Mouse (Mus musculus): ENCODE results near the gene Ube2h. TPM values are rescaled to one million over a fixed set of nuclear protein-coding genes. Genes with fewer than 3 reads are reported as not detected.

Ube2h gene
- polyA plus RNA-seq, 1 experiment from 2014 or later = 69.3 TPM

DNA sequence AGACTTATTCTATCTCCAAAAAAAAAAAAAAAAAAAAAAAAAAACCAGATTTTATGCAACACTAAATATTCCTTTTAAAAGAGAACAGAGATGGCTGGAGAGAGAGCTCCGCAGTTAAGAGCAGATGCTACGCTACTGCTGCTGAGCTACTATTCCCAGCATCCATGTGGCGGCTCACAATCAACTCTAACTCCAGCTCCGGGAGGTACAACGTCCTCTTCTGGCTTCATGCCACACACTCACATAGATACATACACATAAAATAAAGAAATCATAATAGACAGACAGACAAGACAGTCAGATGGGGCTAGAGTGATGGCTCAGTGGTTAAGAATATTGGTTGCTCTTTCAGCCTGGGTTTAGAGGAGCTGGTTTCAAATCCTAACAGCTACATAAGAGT is 58.9 kb downstream of the Ube2h start:
- 87% methylated on average over 5 of the region's 5 CpGs for WGBS
- ATAC-seq (ENCODE audit: insufficient number of reproducible peaks, low FRiP score) = no peak
- H3K4me2 ChIP-seq = no peak overlapping the region
- H3K27me3 ChIP-seq (replicated peaks) = no peaks in the 10 kb centered on the region
- no peak overlapping the region for H3K4me3 ChIP-seq
- peaks cover 19% of the 10 kb centered on the region for H3K36me3 ChIP-seq
- H3K27ac ChIP-seq (ENCODE audit: poor library complexity, severe bottlenecking) = no peak overlapping the region
- H3K4me1 ChIP-seq (replicated peaks) = peaks cover 21% of the 10 kb centered on the region
- H3K9ac ChIP-seq = no peak overlapping the region
- H3K9me3 ChIP-seq (replicated peaks) = no peaks in the 10 kb centered on the region

DNA sequence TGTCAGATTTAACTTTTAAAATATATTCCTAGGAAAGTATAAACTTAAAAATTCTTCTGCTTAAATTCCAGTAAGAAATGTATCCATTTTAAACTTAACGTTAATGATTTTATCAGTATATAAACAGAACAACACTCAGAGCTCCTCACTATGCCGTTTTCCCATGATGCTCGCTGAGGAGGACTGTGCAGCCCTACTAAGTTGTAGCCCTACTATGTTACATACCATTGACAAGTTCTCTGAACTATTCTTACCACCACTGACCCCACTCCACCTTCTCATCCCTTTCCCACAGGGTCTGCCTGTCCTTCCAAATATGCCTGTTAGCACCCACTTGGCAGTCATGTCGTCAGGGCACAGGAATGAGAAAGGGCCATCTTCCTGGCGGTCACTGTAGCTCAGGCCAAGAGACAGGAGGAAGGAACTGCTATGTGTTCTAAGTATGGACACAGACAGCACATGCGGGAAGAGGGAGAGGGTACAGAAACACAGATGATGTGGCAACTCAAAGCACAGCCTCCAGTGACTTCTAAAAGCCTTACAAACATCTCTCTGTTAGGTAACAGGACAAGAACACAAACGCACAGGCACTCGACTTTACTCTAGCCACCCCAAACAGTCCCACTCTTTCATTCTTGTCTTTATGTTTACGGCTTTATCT is 60.9 kb downstream of the Ube2h start:
- no peak overlapping the region for H3K9ac ChIP-seq
- peaks cover 33% of the 10 kb centered on the region for H3K36me3 ChIP-seq
- H3K9me3 ChIP-seq (replicated peaks) = no peaks in the 10 kb centered on the region
- H3K4me1 ChIP-seq (replicated peaks) = peaks cover 21% of the 10 kb centered on the region
- no peaks in the 10 kb centered on the region for H3K27me3 ChIP-seq (replicated peaks)
- H3K4me3 ChIP-seq = no peak overlapping the region
- WGBS = 76% methylated on average over 9 of the region's 9 CpGs
- H3K27ac ChIP-seq (ENCODE audit: poor library complexity, severe bottlenecking) = peak overlapping the region; percentile 57; the same call in 1 of the 2 replicates
- no peak overlapping the region for H3K4me2 ChIP-seq
- no peak for ATAC-seq (ENCODE audit: insufficient number of reproducible peaks, low FRiP score)

DNA sequence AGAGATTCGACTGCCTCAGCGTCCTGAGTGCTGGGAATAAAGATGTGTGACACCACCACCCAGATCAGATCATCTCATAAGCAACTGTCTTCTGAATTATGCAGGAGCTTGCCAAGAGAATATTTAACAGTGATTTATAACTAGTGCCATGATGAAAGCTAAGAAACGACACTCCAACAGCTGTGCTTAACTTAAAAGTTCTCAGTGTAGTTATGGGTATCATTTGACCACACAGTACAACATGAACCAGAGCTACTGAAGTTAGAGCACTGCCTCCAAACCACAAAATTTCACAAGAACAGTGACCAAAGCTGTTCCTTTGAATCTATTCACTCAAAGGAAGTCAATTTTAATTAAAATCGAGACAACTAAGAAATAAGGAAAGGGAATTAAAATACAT is 61.4 kb downstream of the Ube2h start:
- Histone ChIP-seq H3K27ac (ENCODE audit: poor library complexity, severe bottlenecking) (no peak overlapping the region), H3K4me1 (replicated peaks) (peaks cover 21% of the 10 kb centered on the region), H3K4me3 (no peak overlapping the region), H3K27me3 (replicated peaks) (no peaks in the 10 kb centered on the region), H3K9ac (no peak overlapping the region), H3K36me3 (peaks cover 31% of the 10 kb centered on the region), H3K4me2 (no peak overlapping the region), H3K9me3 (replicated peaks) (no peaks in the 10 kb centered on the region)
- 88% methylated on average over 4 of the region's 4 CpGs for WGBS
- no peak for ATAC-seq (ENCODE audit: insufficient number of reproducible peaks, low FRiP score)

DNA sequence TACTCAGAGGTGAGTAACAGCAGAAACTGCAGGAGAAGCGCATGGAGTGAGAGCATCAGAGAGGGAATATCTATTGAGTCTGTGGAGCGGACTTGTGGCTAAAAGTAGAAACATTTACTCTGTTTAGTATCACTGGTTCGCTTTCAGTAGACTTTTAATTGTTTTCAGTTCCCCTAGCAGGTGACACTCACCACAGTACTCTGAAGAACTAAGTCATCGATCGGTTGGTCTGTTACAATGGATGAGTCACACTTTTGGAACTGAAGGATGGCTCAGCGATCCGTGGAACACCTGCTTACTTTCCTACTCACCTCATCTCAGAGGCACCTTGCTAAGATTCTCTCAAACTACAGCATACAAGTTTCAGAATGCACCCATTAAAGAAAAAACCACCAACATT is 64.2 kb downstream of the Ube2h start:
- no peaks in the 10 kb centered on the region for H3K9me3 ChIP-seq (replicated peaks)
- H3K27me3 ChIP-seq (replicated peaks) = no peaks in the 10 kb centered on the region
- no peak overlapping the region for H3K4me3 ChIP-seq
- H3K9ac ChIP-seq = no peak overlapping the region
- no peak for ATAC-seq (ENCODE audit: insufficient number of reproducible peaks, low FRiP score)
- WGBS = 80% methylated on average over 7 of the region's 7 CpGs
- H3K36me3 ChIP-seq = peaks cover 39% of the 10 kb centered on the region
- no peak overlapping the region for H3K4me2 ChIP-seq
- peaks cover 17% of the 10 kb centered on the region for H3K4me1 ChIP-seq (replicated peaks)
- H3K27ac ChIP-seq (ENCODE audit: poor library complexity, severe bottlenecking) = no peak overlapping the region

DNA sequence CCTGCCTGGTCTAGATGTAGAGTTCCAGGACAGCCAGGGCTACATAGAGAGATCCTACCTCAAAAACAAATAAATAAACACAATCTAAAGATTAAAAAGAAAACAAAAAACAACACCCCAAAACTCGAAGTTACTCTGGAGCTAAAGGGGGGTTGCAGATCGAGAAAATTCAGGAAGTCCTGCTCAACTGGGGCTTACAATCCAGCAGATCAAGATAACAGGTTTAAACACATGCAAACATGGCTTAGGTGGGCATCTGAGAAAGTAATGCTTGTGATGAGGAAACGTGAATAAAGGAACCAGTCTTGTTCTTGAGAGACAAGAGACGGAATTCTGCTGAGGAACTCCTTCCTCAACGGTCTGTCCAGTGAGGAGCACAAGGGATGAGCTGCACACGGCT is 65.1 kb downstream of the Ube2h start:
- Histone ChIP-seq H3K9me3 (replicated peaks) (no peaks in the 10 kb centered on the region), H3K36me3 (peaks cover 37% of the 10 kb centered on the region), H3K27ac (ENCODE audit: poor library complexity, severe bottlenecking) (no peak overlapping the region), H3K4me1 (replicated peaks) (peaks cover 17% of the 10 kb centered on the region), H3K27me3 (replicated peaks) (no peaks in the 10 kb centered on the region), H3K4me3 (no peak overlapping the region), H3K4me2 (no peak overlapping the region), H3K9ac (no peak overlapping the region)
- ATAC-seq (ENCODE audit: insufficient number of reproducible peaks, low FRiP score) = no peak
- WGBS = 77% methylated on average over 6 of the region's 6 CpGs

DNA sequence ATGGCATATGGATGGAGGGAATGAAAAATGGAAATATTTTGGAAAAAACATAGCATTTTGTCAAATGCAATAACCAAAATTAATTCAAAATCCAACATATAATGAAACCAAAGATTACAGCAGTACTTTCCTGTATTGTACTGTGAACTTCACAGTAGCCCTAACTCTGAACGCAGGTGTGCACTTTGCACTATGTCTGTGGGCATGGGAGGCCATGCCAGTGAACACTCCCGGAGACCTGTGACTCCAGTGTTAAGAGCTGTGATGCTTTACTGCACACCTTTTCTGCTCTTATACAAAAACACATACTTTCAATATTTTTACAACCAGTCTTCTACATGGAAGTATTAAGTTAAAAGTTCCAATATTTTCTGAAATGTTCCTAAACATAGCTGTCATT is 66.3 kb downstream of the Ube2h start:
- no peak overlapping the region for H3K4me2 ChIP-seq
- ATAC-seq (ENCODE audit: insufficient number of reproducible peaks, low FRiP score) = no peak
- no peaks in the 10 kb centered on the region for H3K9me3 ChIP-seq (replicated peaks)
- no peaks in the 10 kb centered on the region for H3K27me3 ChIP-seq (replicated peaks)
- H3K9ac ChIP-seq = no peak overlapping the region
- no peak overlapping the region for H3K4me3 ChIP-seq
- H3K36me3 ChIP-seq = peaks cover 39% of the 10 kb centered on the region
- H3K27ac ChIP-seq (ENCODE audit: poor library complexity, severe bottlenecking) = no peak overlapping the region
- WGBS = 96% methylated on average over 2 of the region's 2 CpGs
- H3K4me1 ChIP-seq (replicated peaks) = peaks cover 12% of the 10 kb centered on the region

DNA sequence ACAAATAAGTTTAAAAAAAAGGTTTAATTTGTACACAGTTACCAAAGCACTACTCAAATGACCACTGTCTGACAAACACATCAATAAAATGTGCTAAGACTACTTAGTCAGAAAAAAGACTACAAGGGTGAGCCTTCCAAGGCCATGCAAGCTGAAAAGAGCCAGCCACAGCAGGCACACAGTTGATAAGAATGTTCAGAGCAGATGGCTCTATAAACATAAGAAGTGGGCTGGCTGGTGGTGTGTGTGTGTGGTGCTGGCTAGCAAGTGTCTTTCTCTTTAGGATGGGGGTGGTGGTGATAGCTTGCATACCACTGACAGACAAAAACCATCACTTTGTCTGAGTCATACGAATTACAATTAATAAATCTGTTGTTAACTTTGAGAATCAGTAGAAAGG is 67.8 kb downstream of the Ube2h start:
- Histone ChIP-seq H3K4me3 (no peak overlapping the region), H3K4me2 (no peak overlapping the region), H3K27me3 (replicated peaks) (no peaks in the 10 kb centered on the region), H3K4me1 (replicated peaks) (peaks cover 12% of the 10 kb centered on the region), H3K9ac (no peak overlapping the region), H3K36me3 (peaks cover 45% of the 10 kb centered on the region), H3K9me3 (replicated peaks) (no peaks in the 10 kb centered on the region), H3K27ac (ENCODE audit: poor library complexity, severe bottlenecking) (peak overlapping the region; percentile 62; the same call in 1 of the 2 replicates)
- ATAC-seq (ENCODE audit: insufficient number of reproducible peaks, low FRiP score) = no peak
- 43% methylated on average over 1 of the region's 1 CpGs for WGBS

DNA sequence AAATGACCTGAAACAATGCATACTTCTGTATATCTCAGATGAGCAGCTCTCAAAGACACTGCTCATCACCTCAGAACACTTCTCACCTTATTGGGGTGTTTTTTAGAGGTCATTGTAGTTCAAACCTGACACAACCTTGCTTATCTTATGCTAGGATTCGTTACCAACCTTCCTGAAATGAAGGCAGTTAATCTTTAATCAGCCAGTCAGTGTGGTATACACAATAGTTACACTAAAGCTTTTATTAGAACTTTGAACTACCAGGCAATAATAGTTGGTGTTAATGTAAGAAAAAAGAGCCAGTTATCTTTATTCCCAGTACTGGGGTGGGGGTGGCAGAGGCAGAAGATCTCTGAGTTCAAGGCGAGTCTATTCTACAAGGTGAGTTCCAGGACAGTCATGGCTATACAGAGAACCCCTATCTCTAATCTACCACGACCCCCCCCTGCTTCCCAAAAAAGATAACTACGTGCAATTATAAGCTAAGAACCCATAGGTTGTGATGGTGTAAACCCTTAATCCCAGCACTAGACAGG is 72.5 kb downstream of the Ube2h start:
- Histone ChIP-seq H3K9ac (no peak overlapping the region), H3K9me3 (replicated peaks) (no peaks in the 10 kb centered on the region), H3K4me2 (no peak overlapping the region), H3K4me3 (no peak overlapping the region), H3K27me3 (replicated peaks) (no peaks in the 10 kb centered on the region), H3K27ac (ENCODE audit: poor library complexity, severe bottlenecking) (no peak overlapping the region), H3K36me3 (peaks cover 33% of the 10 kb centered on the region), H3K4me1 (replicated peaks) (peaks cover 29% of the 10 kb centered on the region)
- no peak for ATAC-seq (ENCODE audit: insufficient number of reproducible peaks, low FRiP score)
- WGBS = 73% methylated on average over 4 of the region's 4 CpGs

DNA sequence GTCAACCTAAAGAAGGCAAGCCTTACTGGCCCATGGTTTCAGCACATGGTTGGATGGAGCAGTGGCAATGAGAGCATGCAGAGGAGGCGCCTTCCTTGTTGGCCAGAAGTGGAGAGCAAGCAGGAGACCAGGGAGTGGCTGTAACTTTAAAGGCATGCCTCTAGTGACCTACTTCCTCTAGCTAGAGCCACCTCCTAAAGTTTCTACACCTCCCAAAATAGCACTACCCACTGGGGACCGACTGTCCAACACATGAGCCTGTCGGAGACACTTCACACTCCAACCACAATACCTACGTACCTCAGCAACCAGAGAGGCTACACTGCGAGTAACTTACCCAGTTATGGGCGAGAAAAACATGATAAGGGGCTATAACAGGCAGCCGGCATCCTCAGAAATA is 74.1 kb downstream of the Ube2h start:
- peak; percentile 46 for ATAC-seq (ENCODE audit: insufficient number of reproducible peaks, low FRiP score)
- peak overlapping the region; percentile 79 for H3K27ac ChIP-seq (ENCODE audit: poor library complexity, severe bottlenecking)
- H3K4me2 ChIP-seq = no peak overlapping the region
- WGBS = 45% methylated on average over 7 of the region's 7 CpGs
- H3K4me3 ChIP-seq = no peak overlapping the region
- H3K9ac ChIP-seq = no peak overlapping the region
- H3K27me3 ChIP-seq (replicated peaks) = no peaks in the 10 kb centered on the region
- H3K4me1 ChIP-seq (replicated peaks) = peaks cover 22% of the 10 kb centered on the region
- peaks cover 41% of the 10 kb centered on the region for H3K36me3 ChIP-seq
- H3K9me3 ChIP-seq (replicated peaks) = no peaks in the 10 kb centered on the region

DNA sequence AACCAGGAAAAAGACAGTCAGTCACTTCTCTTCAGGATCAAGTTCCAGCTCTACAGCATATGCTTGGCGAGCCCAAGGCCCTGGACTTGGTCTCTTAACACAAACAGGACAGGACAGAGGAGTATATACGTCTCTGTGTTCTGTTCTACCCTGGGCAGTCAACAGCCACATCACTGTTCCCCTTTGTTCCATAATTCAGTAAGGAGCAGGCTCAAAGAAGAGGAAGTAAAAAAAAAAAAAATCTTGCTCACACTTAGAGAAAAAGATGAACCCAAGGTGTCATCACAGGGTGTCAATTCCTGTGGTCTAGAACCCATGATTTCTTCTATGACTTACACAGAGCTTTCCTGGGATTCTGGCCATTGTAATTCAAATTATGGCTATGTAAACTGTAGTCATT is 75.4 kb downstream of the Ube2h start:
- Histone ChIP-seq H3K27ac (ENCODE audit: poor library complexity, severe bottlenecking) (no peak overlapping the region), H3K27me3 (replicated peaks) (no peaks in the 10 kb centered on the region), H3K9ac (no peak overlapping the region), H3K9me3 (replicated peaks) (no peaks in the 10 kb centered on the region), H3K36me3 (peaks cover 47% of the 10 kb centered on the region), H3K4me3 (no peak overlapping the region), H3K4me2 (no peak overlapping the region), H3K4me1 (replicated peaks) (peaks cover 22% of the 10 kb centered on the region)
- WGBS = 81% methylated on average over 2 of the region's 2 CpGs
- no peak for ATAC-seq (ENCODE audit: insufficient number of reproducible peaks, low FRiP score)

DNA sequence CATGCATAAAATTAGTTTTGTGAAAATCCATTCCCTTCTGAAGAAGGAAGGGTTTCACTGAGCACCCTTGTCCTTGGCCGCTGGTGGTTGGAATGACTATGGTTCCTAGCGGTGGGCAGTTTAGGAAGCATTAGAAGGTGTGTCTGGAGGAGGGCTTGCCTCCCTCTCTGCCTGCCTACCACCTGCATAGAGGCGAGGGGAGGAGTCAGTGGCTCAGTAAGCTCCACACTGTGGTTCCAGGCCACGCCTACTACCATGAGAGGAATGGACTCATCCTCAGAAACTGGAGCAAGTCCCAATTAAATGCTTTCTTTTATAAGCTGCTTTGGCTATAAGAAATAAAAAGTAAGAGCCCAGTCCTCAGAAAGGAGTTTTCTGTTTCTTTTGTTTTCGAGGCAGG is 76.0 kb downstream of the Ube2h start:
- H3K27me3 ChIP-seq (replicated peaks) = no peaks in the 10 kb centered on the region
- no peak for ATAC-seq (ENCODE audit: insufficient number of reproducible peaks, low FRiP score)
- H3K4me1 ChIP-seq (replicated peaks) = peaks cover 22% of the 10 kb centered on the region
- H3K4me2 ChIP-seq = no peak overlapping the region
- no peak overlapping the region for H3K9ac ChIP-seq
- no peak overlapping the region for H3K4me3 ChIP-seq
- no peaks in the 10 kb centered on the region for H3K9me3 ChIP-seq (replicated peaks)
- WGBS = 84% methylated on average over 5 of the region's 5 CpGs
- no peak overlapping the region for H3K27ac ChIP-seq (ENCODE audit: poor library complexity, severe bottlenecking)
- peaks cover 43% of the 10 kb centered on the region for H3K36me3 ChIP-seq

Data from heart, embryonic 12.5 days (tissue).